Mouse (Mus musculus) small intestine, adult 2 months (tissue): ENCODE data around the gene Gpx4.

Experiments used
- CTCF ChIP-seq: fragments of 200-500 bp; IDR thresholded peaks from 2 replicates; pipeline ENCODE4 v1.5.1; 2012; ENCODE audit warnings: low read depth, mild to moderate bottlenecking, control low read depth, inconsistent platforms, low read length, moderate library complexity, mixed read lengths; ENCODE audit not compliant: insufficient replicate concordance, insufficient read length; ENCODE audit errors: extremely low read depth
- POLR2A ChIP-seq: fragments of 200-500 bp; IDR thresholded peaks from 2 replicates; pipeline ENCODE4 v1.6.1; 2012; ENCODE audit warnings: low read depth, mild to moderate bottlenecking, control low read depth, inconsistent platforms, low read length, moderate library complexity

GRCm38 (mm10) chr10:80052374-80052764 is 5.4 kb downstream of the Gpx4 start:
- TF ChIP-seq POLR2A (no peak), CTCF (no peak)
